Mouse (Mus musculus) induced T-regulatory cell, adult 2 months (primary cell): ENCODE measurements around the gene Itga4.

Experiments
- DNase-seq: peaks from one replicate; pipeline ENCODE4 v3.0.0-alpha.2; 2012; ENCODE audit warnings: low read depth

The Itga4 gene

DNA sequence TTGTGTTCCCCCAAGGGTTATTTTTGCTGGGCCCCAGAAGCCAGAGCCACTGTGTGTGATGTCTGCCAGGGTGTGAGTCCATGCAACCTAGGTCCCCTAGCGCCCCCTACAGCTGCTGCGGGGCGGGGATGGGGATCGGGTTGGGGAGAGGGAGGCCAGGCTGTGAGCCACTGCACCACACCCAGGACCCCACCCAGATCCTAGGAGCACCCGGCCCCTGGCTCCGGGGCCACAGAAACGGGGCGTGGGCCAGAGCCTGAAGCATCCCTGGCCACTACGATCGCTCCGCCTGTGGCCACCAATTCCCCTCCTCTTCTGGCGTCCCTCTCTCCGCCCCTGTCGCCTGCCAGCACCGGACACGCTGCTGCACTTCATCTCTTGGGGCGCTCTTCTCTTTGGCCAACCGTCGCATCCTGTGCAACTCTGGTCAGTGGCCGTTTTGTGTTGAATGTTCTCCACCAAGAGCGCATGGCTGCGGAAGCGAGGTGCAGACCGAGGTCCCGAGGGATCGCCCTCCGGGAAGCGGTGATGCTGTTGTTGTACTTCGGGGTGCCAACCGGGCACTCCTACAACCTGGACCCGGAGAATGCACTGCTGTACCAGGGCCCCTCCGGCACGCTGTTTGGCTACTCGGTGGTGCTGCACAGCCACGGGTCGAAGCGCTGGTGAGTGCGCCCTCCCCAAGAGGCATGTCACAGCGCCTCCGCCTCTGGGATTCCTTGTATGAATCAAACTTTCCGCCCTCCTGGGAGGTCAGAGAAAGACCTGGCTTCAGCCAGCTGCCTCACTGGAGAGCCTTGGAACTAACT is at the start of gene Itga4:
Gene Itga4 (plus strand): TSS at position 235 of the 809 bp plus-strand sequence.
- DNase-seq, result peak; percentile 83

DNA sequence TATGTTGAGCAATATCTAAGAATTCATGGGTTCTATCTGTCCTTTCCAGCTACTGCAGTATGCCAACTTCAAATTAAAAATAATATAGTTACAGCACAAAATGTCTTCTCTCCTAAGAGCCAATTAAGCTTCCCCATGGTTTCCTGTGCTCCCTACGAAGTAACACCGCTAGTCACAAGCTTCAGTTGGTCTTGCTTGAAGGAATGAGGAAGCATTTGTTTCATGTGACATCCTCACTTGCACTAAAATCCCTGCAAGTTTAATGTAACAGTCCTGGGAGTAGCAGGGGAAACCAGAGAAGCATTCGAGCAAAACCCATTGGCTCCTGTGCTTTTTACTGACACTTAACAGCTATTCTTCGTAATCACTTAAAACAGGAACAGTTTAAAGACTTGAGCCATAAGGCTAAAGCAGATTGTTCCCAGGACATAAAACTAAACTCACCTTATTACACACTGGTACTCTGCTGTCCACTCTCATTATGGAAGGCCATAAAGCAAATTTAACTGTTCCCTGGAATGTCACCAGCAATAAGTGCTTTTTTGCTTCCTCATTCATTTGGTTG is 49.0 kb upstream of the Itga4 start:
- no peak for DNase-seq

DNA sequence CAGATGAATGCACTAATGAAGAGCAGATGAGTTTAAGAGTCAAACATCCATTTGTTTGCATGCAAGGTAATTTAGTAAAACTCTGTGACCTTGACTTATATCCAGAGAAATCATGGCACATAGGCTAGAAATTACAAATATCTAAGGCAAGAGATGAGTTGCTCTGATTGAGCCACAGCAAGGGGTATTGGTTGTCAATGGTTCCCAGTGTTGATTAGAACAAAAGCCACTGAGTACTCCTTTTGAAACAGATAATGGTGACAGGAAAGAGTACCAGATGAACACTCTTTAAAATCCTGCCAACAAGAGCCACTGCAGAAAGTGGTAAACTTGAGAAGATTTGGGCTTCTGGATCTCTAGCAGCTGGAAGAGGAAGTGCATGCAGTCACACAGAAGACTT is 40.2 kb upstream of the Itga4 start:
- no peak for DNase-seq

DNA sequence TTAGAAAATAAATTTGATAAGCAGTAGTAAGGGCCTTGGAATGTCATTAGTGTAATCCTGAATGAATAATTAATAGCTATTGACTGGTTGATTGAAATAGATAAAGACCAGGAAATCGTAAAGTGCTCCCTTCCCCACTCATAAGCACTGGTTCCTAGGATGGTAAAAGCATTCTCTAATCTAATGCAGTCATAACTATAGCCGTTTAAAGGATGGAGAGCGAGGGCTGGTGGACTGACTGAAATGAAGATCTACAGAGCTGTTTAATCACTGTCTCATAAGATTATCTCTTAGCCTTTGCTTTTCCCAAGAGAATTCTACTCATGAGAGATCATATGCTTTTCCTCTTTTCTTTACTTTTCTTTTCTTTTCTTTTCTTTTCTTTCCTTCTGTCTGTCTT is 39.7 kb upstream of the Itga4 start:
- no peak for DNase-seq

DNA sequence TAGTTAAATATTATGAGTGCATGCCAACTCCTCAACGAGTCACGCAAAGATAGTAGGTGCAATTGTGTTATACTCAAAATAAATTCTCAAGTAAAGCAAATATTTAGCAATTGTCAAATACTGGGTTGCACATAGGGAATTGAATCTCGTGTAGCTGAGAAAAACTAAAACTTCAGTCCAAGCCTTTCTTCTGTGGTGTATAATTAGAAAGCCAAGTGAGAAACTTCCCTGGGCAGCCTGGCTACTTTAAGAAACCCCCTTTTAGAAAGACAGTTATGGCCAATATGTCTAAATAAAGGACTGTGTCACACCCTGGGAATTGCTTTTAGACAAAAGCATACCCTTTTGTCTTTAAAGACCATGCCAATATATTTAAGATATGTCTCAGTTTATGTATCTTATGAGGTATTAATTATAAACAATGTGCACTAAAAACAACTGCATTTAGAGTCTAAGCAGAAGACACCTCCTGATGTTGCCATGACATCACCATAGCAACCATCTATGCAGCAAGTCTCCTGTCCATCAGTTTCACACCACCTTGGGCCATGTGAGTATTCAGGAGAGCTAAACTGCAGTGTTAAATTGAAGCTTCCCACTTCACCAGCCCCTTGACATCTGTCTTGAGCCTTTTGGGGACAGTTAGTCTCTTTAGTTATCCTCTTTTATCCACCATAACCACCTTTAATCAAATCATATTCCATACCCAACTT is 30.4 kb upstream of the Itga4 start:
- no peak for DNase-seq

DNA sequence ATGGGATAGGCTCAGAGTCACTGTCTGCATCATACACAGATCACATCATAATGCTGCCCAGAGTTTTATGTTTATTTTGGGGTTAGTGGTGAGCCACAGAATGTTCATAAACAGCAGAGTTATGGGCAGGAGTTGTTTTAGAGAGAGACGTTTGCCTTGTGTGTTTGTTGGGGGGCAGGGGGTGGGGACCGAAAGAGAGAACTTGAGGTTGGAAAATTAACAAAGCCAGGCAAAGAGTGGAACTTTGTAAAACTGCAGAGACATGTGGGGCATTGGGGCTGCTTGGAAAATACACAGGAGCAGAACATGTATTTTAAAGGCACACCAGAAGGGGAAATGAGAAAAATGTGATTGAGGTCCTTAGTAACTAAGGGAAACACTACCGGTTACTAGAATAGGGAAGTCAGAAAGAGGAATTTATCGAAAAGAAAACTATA is 27.4 kb upstream of the Itga4 start:
- DNase-seq, result peak; percentile 12

DNA sequence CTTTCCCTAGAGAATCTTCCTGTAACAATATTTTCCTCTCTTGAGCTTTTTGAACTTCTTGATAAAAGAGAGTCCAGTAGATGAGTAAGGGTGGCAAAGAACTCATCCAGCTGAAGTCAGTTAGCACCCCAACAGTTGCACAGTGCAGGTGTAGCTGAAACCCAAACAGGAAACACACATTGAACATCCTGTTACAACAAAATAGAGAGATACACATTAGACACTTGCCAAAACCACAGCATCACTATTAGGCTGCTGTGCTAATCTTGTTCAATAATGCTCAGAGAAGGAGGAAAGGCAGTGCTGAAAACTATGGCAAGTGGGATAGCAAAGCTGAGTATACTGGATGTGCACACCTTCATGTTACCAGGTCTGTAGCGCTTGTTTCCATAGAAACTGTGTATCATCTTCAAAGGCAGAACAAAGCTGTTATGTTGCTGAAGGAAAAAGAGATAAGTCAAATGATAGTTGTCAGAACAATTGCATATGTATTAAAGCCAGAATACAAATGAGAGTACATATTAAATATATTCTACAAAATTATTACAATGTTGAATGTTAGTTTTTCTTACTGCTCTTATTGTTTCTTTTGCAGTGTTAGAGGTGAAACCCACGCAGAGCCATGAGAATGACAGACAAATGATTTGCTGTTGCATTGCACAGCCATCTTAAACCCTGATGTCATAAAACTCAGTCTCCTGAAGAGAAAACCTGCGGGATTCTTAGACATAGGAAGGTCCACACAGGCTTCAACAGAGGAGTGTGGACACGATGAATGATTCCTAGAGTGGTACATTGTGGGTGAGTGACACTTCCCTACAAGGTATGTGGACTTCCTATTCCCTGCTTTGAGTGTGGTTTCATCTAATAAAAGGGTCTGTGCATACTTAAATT is 23.9 kb upstream of the Itga4 start:
- peak; percentile 32 for DNase-seq

DNA sequence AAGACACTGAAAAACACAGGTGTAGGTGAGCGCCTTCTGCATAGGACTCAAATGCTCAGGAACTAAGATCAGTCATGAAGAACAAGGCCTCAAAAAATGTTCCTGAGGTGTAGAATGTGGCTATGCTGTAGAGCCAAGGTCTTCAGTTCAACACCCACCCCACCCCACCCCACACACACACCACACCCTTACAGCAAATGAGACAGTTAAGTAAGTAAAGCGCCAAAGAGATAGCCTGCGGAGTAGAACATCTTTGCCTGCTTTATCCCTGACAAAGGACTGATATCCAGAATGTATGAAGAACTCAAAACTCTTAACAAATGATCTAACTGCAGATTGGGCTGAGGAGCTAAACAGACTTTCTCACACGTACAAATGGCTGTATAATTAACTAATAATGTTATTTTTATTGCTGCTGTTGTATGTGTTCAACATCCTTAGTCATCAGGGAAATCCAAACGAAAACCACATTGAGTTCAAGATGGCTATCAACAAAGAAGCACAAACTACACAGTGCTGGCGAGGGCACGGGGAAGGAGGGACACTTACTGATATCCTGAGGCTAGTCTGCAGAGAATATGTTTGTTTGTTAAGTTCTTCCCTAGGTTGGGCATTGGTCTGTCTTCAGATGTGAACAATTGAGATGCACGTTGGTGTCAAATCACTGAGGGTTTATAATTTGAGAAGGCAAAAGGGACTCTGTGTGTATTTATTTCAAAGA is 19.3 kb upstream of the Itga4 start:
- DNase-seq, result no peak

DNA sequence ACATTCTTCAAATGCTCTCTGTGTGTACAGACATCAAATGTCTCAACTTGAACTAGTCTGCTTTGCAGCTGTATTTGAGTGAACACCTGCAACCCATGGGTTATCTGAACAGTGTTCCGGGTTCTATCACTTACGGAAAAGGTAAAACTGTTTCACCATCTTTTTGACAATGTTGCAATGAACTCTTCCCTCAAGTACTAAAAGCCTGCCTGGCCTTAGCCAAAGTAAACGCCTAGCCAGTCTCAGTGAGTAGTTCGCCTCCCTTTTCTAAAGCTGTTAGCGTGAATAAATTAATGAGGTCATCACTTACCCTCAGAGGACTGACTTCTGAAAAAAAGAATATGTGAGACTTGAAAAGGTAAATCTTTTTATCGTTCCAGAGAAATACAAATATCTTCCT is 18.0 kb upstream of the Itga4 start:
- no peak for DNase-seq

DNA sequence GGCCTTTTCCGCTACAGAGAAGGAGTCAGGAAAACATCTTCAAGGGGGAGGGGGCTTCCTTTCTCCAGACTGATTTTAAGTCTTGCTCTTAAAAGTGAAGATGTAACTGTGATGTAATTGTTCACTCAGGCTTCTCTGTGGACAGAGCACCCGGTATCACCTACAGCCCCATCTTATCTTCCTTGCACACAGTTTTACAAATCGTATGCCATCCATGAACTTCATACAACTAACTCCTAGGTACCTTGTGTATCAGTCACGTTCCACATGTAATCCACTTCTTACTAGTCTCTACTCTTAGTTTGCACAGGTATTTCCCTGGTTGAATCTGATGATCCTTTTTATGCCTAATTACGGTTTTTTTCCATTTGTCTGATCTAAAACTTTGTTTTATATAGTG is 10.9 kb upstream of the Itga4 start:
- no peak for DNase-seq

DNA sequence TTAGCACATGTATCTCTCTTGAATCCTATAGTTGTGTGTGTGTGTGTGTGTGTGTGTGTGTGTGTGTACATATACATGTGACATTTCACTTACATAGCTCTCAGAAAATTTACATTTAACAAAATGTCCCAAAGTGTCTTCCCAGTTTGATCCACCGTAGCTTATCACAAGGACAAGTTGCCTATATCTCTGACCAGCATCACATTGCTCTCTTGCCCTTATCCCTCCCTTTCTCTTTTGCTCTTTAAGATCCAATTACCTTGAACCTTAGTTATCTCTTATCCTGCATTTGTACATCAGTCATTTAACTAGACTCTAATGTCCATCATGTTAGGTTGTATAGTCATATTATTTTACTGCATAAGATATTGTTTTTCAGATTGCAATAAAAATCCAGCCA is 10.5 kb upstream of the Itga4 start:
- no peak for DNase-seq

DNA sequence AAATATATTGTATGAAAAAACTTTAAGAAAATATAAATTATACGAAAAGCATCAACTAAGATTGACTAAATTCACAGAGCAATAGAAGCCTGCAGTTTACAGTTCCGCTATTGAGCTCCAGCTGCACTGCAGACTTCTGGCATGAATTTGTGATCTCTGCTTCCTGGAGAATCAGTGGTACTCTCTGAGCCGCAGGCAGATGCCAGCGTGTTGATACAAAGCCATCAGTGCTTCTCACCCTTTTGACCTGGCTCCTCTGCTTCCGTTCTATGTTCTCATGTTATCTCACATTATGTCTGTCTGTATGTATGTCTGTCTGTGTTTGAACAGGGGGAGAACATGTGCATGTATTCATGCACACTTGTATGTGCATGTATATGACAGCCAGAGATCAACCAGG is 6.9 kb upstream of the Itga4 start:
- no peak for DNase-seq

DNA sequence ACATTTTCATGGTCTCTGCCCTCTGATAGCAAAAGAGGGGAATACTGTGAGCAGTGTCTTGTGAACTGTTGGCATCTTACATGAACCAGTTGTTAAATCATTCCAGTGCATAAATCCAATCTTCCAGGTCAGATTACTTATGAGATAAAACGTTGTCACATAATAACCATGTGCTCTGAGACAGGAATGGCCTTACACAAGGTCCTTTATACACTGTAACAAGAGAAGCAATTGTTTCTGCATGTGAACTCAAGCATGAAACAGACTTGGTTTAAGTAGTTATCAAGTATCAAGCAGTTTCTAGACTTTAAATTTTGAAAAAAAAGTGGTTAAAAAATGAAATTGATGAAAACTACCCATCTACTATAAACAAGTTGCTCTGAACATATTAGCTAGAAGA is 4.7 kb upstream of the Itga4 start:
- no peak for DNase-seq

DNA sequence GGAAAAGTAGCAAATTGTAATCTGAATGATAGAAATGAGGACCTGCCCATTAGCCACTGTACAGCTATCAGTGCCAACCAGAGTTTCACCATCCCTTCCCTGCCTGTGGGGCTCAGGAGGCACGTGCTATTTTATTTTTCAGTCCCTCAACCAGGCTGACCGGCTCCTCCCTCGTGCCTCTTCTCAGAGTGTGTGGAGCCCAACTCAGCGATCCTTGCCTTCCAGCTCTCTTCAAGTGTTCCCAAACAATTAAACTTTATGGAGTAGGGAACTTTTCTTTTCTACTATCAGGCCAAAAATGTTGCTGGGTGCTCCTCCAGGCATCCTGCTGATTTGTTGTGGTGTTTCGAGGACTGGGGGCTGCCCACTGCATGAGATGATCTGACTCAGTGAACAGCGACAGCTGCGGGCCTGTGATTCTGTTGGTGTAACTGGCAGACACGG is 1.4 kb upstream of the Itga4 start:
- DNase-seq, result no peak

DNA sequence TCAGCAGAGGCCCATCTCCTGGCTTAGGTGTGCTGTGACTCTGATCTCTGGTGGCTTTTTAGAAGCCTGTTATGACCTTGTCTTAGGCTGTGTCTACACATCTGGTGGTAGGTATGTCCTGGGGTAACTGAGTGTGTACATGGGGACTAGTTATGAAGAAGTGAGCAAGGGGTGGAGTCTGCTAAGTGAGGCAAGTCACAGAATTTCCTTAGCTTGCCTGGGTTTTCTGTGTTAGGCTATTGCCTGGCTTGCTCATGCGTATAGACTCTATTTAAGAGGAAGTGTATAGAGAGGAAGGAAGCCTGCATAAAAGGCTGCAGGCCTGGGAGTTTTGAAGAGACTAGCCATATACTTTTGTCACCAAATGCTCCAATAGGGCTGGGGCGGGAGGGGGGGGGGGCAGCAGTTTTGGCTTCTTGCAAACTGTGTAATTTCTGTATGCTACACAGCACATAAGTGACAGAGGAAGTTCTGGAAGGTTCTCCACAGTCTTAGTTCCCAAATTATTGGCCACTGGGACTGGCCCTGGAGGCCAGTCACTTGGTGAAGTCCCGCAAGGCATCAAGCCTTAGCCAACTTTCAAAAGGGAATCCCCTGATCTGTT is 536 bp upstream of the Itga4 start:
- DNase-seq, result peak; percentile 56

DNA sequence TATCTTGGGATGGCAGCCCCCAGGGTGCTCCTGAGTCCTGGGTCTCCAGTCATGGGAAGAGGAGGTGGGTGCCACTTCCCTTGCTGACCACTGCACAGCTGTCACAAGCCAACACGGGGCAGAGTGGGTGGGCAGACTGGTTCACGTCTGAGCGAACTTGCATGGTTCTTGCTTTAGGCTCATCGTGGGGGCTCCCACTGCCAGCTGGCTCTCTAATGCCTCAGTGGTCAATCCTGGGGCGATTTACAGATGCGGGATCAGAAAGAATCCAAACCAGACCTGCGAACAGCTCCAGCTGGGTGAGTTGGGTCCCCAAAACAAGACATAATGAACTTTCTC is 744 bp downstream of the Itga4 start:
- no peak for DNase-seq

DNA sequence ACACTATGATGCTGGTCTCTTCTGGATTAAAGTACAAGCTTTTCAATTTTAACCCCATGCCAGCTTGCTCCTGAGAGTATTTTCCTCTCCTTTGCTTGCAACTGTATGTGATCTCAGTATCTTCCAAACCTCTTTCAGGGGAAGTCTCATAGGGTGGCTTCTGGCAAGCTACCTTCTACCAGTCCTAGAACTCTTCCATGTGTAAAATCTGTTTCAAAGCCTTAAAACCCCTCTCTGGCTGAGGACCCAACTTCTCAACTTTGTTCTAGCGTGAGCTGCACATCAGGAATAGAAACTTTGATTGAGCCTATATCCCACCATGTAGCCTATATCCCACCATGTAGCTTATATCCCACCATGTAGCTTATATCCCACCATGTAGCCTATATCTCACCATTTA is 1.1 kb downstream of the Itga4 start:
- DNase-seq, result no peak

DNA sequence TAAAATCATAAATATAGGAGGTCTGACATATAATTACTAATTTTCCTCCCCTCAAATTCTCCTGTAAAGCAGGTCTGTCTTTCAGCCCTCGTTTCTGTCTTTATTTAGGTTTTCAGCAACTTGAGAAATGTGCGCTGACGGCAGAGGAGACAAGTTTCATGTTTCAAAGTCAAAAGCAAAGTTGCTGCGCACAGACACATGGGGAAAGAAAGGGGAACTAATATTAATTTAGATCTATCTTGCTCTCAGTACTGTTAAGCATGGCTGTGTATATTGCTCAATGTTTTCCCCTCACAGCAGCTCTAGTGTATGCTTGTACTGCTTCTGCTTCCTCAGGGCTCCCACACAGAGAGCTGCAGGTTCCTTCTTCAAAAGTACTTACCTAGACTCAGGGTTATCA is 1.7 kb downstream of the Itga4 start:
- DNase-seq, result peak; percentile 17

DNA sequence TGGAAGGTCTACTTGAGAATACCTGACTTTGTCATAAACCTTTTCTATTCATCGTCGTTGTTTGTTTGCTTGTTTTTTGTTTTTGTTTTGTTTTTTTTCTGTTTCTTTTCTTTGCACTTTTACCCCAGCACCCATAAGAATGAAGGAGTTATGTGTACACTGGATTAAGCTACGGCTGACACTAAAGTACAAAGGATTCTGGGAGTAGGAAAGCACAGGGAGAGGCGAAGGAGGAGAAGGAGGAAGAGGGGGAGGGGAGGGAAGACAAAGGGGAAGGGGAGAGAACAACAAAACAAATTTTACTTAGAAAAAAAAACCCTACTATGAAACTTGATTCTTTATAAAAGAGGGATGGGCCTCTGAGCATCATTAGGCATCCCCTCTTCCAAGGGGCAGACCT is 2.2 kb downstream of the Itga4 start:
- DNase-seq, result no peak

DNA sequence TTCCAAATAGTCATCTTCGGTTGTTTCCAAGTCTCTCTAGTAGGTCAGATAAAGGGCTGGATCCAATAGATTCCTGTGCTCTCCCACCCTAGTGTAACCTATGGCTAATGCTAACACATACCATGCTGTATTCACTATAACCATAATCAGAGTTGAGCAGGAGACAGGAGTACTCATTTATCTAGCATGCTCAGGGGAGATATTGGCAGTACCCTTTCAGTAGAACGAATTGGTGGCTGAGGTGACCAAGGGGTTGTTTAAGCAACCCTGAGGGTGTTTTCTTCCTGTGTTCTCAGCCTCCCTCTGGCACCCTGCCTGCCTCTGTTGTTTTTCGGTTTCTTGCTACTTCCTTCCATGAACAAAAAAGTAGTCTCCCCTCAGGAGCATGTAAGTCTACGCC is 4.1 kb downstream of the Itga4 start:
- DNase-seq, result peak; percentile 32

DNA sequence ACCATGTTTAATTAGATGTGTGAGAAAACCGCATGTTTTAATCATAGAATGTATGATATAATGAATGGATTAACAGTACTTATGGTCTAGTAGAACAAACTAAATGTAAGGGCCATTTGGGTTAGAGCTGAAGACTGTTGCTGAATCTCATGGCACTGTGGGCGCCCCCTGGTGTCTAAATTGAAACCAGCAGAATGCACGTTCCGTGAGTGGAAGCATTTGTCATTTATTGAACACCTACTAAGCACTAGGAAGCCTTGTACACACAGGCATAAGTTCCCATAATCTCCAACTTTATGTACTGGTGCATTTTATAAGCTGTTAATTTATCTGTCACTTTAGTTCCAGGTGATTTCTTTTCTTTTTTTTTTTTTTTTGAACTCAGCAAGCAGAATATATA is 10.4 kb downstream of the Itga4 start:
- peak; percentile 88 for DNase-seq
